Mouse (Mus musculus) spleen, postnatal 10 days (tissue): ENCODE data around the gene Mipol1.

Experiments used
- DNase-seq, 2 experiments: peaks; one replicate each; pipeline ENCODE4 v3.0.0; 2021 to 2022; ENCODE audit warnings: low spot score in 2 of 2

Mipol1 gene

GRCm38 (mm10) chr12:57515702-57516377 lies 285.6 kb downstream of the Mipol1 start:
- no peak for DNase-seq

GRCm38 (mm10) chr12:57528335-57528734 lies 298.1 kb downstream of the Mipol1 start:
- DNase-seq: no peak

GRCm38 (mm10) chr12:57530474-57530873 lies 300.2 kb downstream of the Mipol1 start:
- DNase-seq: no peak

GRCm38 (mm10) chr12:57534517-57534878 lies 304.3 kb downstream of the Mipol1 start:
- DNase-seq: no peak

GRCm38 (mm10) chr12:57534879-57535611 lies 304.8 kb downstream of the Mipol1 start:
- DNase-seq: no peak

GRCm38 (mm10) chr12:57536056-57536908 lies 306.1 kb downstream of the Mipol1 start:
- no peak for DNase-seq

GRCm38 (mm10) chr12:57536909-57537670 lies 306.9 kb downstream of the Mipol1 start:
- no peak for DNase-seq

- DNase-seq: no peak
Measured at GRCm38 (mm10) chr12:57537791-57538587, 307.8 kb downstream of the Mipol1 start.

- peak in 1 of 2 experiments; percentile 19 for DNase-seq
Measured at GRCm38 (mm10) chr12:57538588-57539550, 308.6 kb downstream of the Mipol1 start.

GRCm38 (mm10) chr12:57539551-57539985 lies 309.3 kb downstream of the Mipol1 start:
- DNase-seq: no peak

- no peak for DNase-seq
Measured at GRCm38 (mm10) chr12:57541118-57541517, 310.9 kb downstream of the Mipol1 start.

GRCm38 (mm10) chr12:57541931-57542745 lies 311.9 kb downstream of the Mipol1 start:
- no peak for DNase-seq

- DNase-seq: no peak
Measured at GRCm38 (mm10) chr12:57542746-57543626, 312.8 kb downstream of the Mipol1 start.

- no peak for DNase-seq
Measured at GRCm38 (mm10) chr12:57543627-57543991, 313.4 kb downstream of the Mipol1 start.

- DNase-seq: peak in 1 of 2 experiments; percentile 49
Measured at GRCm38 (mm10) chr12:57544641-57545370, 314.6 kb downstream of the Mipol1 start.

GRCm38 (mm10) chr12:57545371-57546241 lies 315.4 kb downstream of the Mipol1 start:
- no peak for DNase-seq
